Mouse (Mus musculus) forebrain, embryonic 11.5 days (tissue): Measurements from ENCODE around the gene Tob2. TPM values are rescaled to one million over a fixed set of nuclear protein-coding genes. Genes with fewer than 3 reads are reported as not detected.

Source experiments
- ATAC-seq: fragments of 200-750 bp; cut with Nextera tagmentation; replicated peaks from 2 replicates; pipeline ENCODE4 v1.8.0; 2017; ENCODE audit warnings: moderate TSS enrichment; ENCODE audit not compliant: low FRiP score
- DNase-seq: peaks from one replicate; pipeline ENCODE4 v3.0.0-alpha.2; 2017; ENCODE audit warnings: low spot score
- H3K27ac ChIP-seq: fragments of 300-500 bp; sonication (generic); 2 replicates; pipeline ENCODE4 v1.5.1; 2014; ENCODE audit warnings: low read depth, low read length
- H3K27me3 ChIP-seq: fragments of 300-500 bp; sonication (generic); 2 replicates; pipeline ENCODE4 v1.6.1; 2014; ENCODE audit warnings: mild to moderate bottlenecking, low read length, mixed read lengths; ENCODE audit not compliant: control insufficient read depth, insufficient read depth
- H3K36me3 ChIP-seq: fragments of 300-500 bp; sonication (generic); 2 replicates; pipeline ENCODE4 v1.6.1; 2014; ENCODE audit warnings: mild to moderate bottlenecking, low read length, moderate library complexity, mixed read lengths; ENCODE audit not compliant: control insufficient read depth, insufficient read depth
- H3K4me1 ChIP-seq: fragments of 300-500 bp; sonication (generic); replicated peaks from 2 replicates; pipeline ENCODE4 v1.6.1; 2014; ENCODE audit warnings: low read length, mixed read lengths; ENCODE audit not compliant: control insufficient read depth, insufficient read depth
- H3K4me2 ChIP-seq: fragments of 300-500 bp; sonication (generic); 2 replicates; pipeline ENCODE4 v1.6.1; 2014; ENCODE audit warnings: low read depth, mild to moderate bottlenecking, low read length, moderate library complexity, mixed read lengths; ENCODE audit not compliant: severe bottlenecking
- H3K4me3 ChIP-seq: fragments of 300-500 bp; sonication (generic); 2 replicates; pipeline ENCODE4 v1.5.1; 2014; ENCODE audit warnings: low read depth, low read length
- H3K9ac ChIP-seq: fragments of 300-500 bp; sonication (generic); 2 replicates; pipeline ENCODE4 v1.6.1; 2014; ENCODE audit warnings: low read length
- H3K9me3 ChIP-seq: fragments of 300-500 bp; sonication (generic); 2 replicates; pipeline ENCODE4 v1.6.1; 2016; ENCODE audit warnings: low read length, mixed read lengths; ENCODE audit not compliant: control insufficient read depth
- WGBS: fragments of 180-500 bp; shearing (Covaris S2); extraction: QIAGEN DNeasy Blood & Tissue Kit; methylation state at CpG from one replicate; pipeline ENCODE4 v1.1.7; 2014; 5-methylcytosine and 5-hydroxymethylcytosine counted together
- polyA plus RNA-seq: library from polyadenylated mRNA; unstranded; fragments of >200 nt; fragmentation: Nextera tagmentation; extraction: Ambion mirVana; gene quantifications from 2 replicates; pipeline ENCODE4 v1.2.1, GENCODE M21; 2014

Tob2 gene
- polyA plus RNA-seq = 22.1 and 23.6 TPM in 2 replicates

- Histone ChIP-seq H3K4me2 (peak within 1 kb of the TSS; percentile 93), H3K4me1 (peaks cover 5% of the 10 kb centered on the region; the same call in 1 of the 2 replicates), H3K36me3 (no peaks in the 10 kb centered on the region), H3K4me3 (peak within 1 kb of the TSS; percentile 73), H3K27me3 (no peaks in the 10 kb centered on the region), H3K9me3 (no peaks in the 10 kb centered on the region), H3K9ac (peak within 1 kb of the TSS; percentile 71), H3K27ac (peak within 1 kb of the TSS; percentile 76)
- ATAC-seq (no peak), DNase-seq (peak; percentile 79)
- under 1% methylated on average over 44 of the region's 44 CpGs for WGBS
These were observed at the start of gene Tob2 for GRCm38 (mm10) chr15:81858517-81859329. Gene Tob2, minus strand, starts transcription at chr15:81858796.

GRCm38 (mm10) chr15:81907953-81908352, 49.4 kb upstream of the Tob2 start:
- Histone ChIP-seq H3K27me3 (no peaks in the 10 kb centered on the region), H3K4me2 (no peak overlapping the region), H3K4me1 (no peaks in the 10 kb centered on the region), H3K9ac (no peak overlapping the region), H3K9me3 (no peaks in the 10 kb centered on the region), H3K36me3 (peaks cover 16% of the 10 kb centered on the region), H3K27ac (no peak overlapping the region), H3K4me3 (no peak overlapping the region)
- 92% methylated on average over 8 of the region's 8 CpGs for WGBS
- DNase-seq (no peak), ATAC-seq (no peak)

GRCm38 (mm10) chr15:81904939-81905338, 46.3 kb upstream of the Tob2 start:
- H3K9ac ChIP-seq = no peak overlapping the region
- peak; percentile 81 for DNase-seq
- 32% methylated on average over 2 of the region's 2 CpGs for WGBS
- ATAC-seq = no peak
- no peaks in the 10 kb centered on the region for H3K27me3 ChIP-seq
- peaks cover 14% of the 10 kb centered on the region for H3K36me3 ChIP-seq
- H3K9me3 ChIP-seq = no peaks in the 10 kb centered on the region
- H3K27ac ChIP-seq = no peak overlapping the region
- no peak overlapping the region for H3K4me3 ChIP-seq
- no peaks in the 10 kb centered on the region for H3K4me1 ChIP-seq
- no peak overlapping the region for H3K4me2 ChIP-seq

GRCm38 (mm10) chr15:81898751-81899150, 40.2 kb upstream of the Tob2 start:
- H3K36me3 ChIP-seq = peaks cover 5% of the 10 kb centered on the region; the same call in 1 of the 2 replicates
- H3K4me1 ChIP-seq = no peaks in the 10 kb centered on the region
- no peaks in the 10 kb centered on the region for H3K27me3 ChIP-seq
- 90% methylated on average over 2 of the region's 2 CpGs for WGBS
- no peak for ATAC-seq
- no peak overlapping the region for H3K27ac ChIP-seq
- no peak overlapping the region for H3K4me2 ChIP-seq
- H3K9me3 ChIP-seq = no peaks in the 10 kb centered on the region
- no peak overlapping the region for H3K9ac ChIP-seq
- no peak for DNase-seq
- H3K4me3 ChIP-seq = no peak overlapping the region

- DNase-seq (no peak), ATAC-seq (no peak)
- Histone ChIP-seq H3K4me3 (no peak overlapping the region), H3K9me3 (no peaks in the 10 kb centered on the region), H3K4me1 (no peaks in the 10 kb centered on the region), H3K4me2 (no peak overlapping the region), H3K27ac (no peak overlapping the region), H3K27me3 (no peaks in the 10 kb centered on the region), H3K36me3 (peaks cover 5% of the 10 kb centered on the region; the same call in 1 of the 2 replicates), H3K9ac (no peak overlapping the region)
- WGBS = 92% methylated on average over 5 of the region's 5 CpGs
These were observed 39.1 kb upstream of the Tob2 start for GRCm38 (mm10) chr15:81897607-81898285.

- no peak overlapping the region for H3K4me2 ChIP-seq
- ATAC-seq (no peak), DNase-seq (no peak)
- no peak overlapping the region for H3K27ac ChIP-seq
- no peaks in the 10 kb centered on the region for H3K9me3 ChIP-seq
- no peak overlapping the region for H3K9ac ChIP-seq
- H3K4me3 ChIP-seq = no peak overlapping the region
- H3K27me3 ChIP-seq = no peaks in the 10 kb centered on the region
- 98% methylated on average over 2 of the region's 2 CpGs for WGBS
- peaks cover 5% of the 10 kb centered on the region; the same call in 1 of the 2 replicates for H3K36me3 ChIP-seq
- no peaks in the 10 kb centered on the region for H3K4me1 ChIP-seq
These were observed 37.8 kb upstream of the Tob2 start for GRCm38 (mm10) chr15:81896407-81896806.

- Histone ChIP-seq H3K27ac (no peak overlapping the region), H3K27me3 (no peaks in the 10 kb centered on the region), H3K4me2 (no peak overlapping the region), H3K9me3 (no peaks in the 10 kb centered on the region), H3K4me1 (no peaks in the 10 kb centered on the region), H3K36me3 (peaks cover 3% of the 10 kb centered on the region; the same call in 1 of the 2 replicates), H3K9ac (no peak overlapping the region), H3K4me3 (no peak overlapping the region)
- 75% methylated on average over 1 of the region's 1 CpGs for WGBS
- ATAC-seq = no peak
- no peak for DNase-seq
These were observed 35.4 kb upstream of the Tob2 start for GRCm38 (mm10) chr15:81894002-81894401.

GRCm38 (mm10) chr15:81891822-81892580, 33.4 kb upstream of the Tob2 start:
- Histone ChIP-seq H3K27ac (no peak overlapping the region), H3K4me1 (no peaks in the 10 kb centered on the region), H3K4me2 (no peak overlapping the region), H3K9me3 (no peaks in the 10 kb centered on the region), H3K4me3 (no peak overlapping the region), H3K36me3 (peaks cover 3% of the 10 kb centered on the region; the same call in 1 of the 2 replicates), H3K27me3 (no peaks in the 10 kb centered on the region), H3K9ac (no peak overlapping the region)
- ATAC-seq (no peak), DNase-seq (no peak)
- 89% methylated on average over 8 of the region's 8 CpGs for WGBS
